Mouse (Mus musculus) fat pad, adult 2 months (tissue): ENCODE measurements around the gene Zbtb37.

ENCODE experiments used
- DNase-seq: peaks from one replicate; pipeline ENCODE4 v3.0.0-alpha.2; 2011; ENCODE audit warnings: low read depth, low spot score; ENCODE audit errors: extremely low read depth

Gene Zbtb37

GRCm38 (mm10) chr1:160980537-160981234 lies 54.0 kb downstream of the Zbtb37 start:
- DNase-seq: no peak

- DNase-seq: no peak
Measured at GRCm38 (mm10) chr1:160980021-160980420, 54.6 kb downstream of the Zbtb37 start.

GRCm38 (mm10) chr1:160978071-160978735 lies 56.4 kb downstream of the Zbtb37 start, which contains the start of gene Serpinc1:
TSS of gene Serpinc1 (plus strand) at chr1:160978585.
- DNase-seq: no peak

DNA sequence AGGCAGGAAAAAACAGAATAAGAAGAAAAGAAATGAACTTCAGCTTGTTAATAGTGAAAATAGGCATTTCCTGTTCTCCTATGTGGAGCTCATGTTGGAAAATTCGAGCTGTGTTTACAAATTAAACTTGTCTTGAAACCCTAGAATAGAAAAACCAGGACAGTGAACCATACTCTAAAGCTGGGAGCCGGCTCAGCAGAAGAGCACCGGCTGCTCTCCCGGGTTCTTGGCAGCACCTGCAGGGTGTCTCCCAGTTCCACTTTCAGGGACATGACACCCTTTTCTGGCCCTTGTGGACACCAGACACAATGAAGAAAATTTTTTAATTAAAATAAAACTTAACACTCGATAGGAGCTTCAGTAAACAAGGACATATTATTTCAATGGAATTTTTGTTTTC lies 66.0 kb downstream of the Zbtb37 start:
- no peak for DNase-seq

GRCm38 (mm10) chr1:160967268-160967667 lies 67.4 kb downstream of the Zbtb37 start:
- DNase-seq: no peak

DNA sequence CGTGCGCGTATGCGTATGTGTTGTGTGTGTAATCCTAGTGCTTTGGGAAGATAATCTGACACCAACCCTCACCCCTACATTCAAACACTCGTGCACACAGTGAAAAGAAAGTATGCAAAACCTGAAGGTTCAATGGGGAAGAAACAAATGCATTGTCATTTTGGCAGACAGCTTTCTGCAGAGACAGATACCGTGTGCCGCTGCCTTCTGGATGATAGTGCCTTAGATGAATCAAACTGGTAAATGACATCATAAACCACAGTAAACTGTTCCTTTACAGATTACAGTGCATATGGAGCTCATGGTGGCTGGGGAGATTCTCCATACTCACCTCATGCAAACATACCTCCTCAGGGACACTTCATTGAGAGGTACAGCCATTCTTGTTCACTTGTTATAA lies 71.5 kb downstream of the Zbtb37 start:
- no peak for DNase-seq
